Mouse (Mus musculus) regulatory T cell (primary cell): ENCODE results near the gene Pak3.

ENCODE experiments used
- in situ Hi-C: fragments of 300-600 bp; cut with MboI, MseI; formaldehyde crosslinking; loops from one replicate; pipeline ENCODE4 v1.15.1; 2025; ENCODE audit warnings: high pct_unique_total_duplicates

Gene Pak3

GRCm38 (mm10) chrX:143664221-143665150, 146.1 kb downstream of the Pak3 start:
- in situ Hi-C loops = no loop called here

GRCm38 (mm10) chrX:143665771-143666170, 147.4 kb downstream of the Pak3 start:
- in situ Hi-C loops = no loop called here

- in situ Hi-C loops = no loop called here
Measured at GRCm38 (mm10) chrX:143666991-143667390, 148.6 kb downstream of the Pak3 start.

GRCm38 (mm10) chrX:143668242-143668641, 149.9 kb downstream of the Pak3 start:
- in situ Hi-C loops = no loop called here

- in situ Hi-C loops = no loop called here
Measured at GRCm38 (mm10) chrX:143678566-143678965, 160.2 kb downstream of the Pak3 start.

- in situ Hi-C loops = no loop called here
Measured at GRCm38 (mm10) chrX:143722250-143722649, 203.9 kb downstream of the Pak3 start.

- in situ Hi-C loops = no loop called here
Measured at GRCm38 (mm10) chrX:143725411-143725810, 207.0 kb downstream of the Pak3 start.

GRCm38 (mm10) chrX:143736035-143736434, 217.6 kb downstream of the Pak3 start:
- in situ Hi-C loops = no loop called here

- in situ Hi-C loops = no loop called here
Measured at GRCm38 (mm10) chrX:143739171-143739570, 220.8 kb downstream of the Pak3 start.

- in situ Hi-C loops = no loop called here
Measured at GRCm38 (mm10) chrX:143762556-143762955, 244.2 kb downstream of the Pak3 start.

GRCm38 (mm10) chrX:143815948-143816347, 297.6 kb downstream of the Pak3 start:
- in situ Hi-C loops = no loop called here

- in situ Hi-C loops = no loop called here
Measured at GRCm38 (mm10) chrX:143818961-143819360, 300.6 kb downstream of the Pak3 start.

GRCm38 (mm10) chrX:143826521-143826920, 308.1 kb downstream of the Pak3 start:
- in situ Hi-C loops = no loop called here

- in situ Hi-C loops = no loop called here
Measured at GRCm38 (mm10) chrX:143827212-143827611, 308.8 kb downstream of the Pak3 start, which contains the start of gene Capn6. Gene Capn6 (minus strand): TSS chrX:143827414.

GRCm38 (mm10) chrX:143846637-143847036, 328.2 kb downstream of the Pak3 start:
- in situ Hi-C loops = no loop called here
